Mouse (Mus musculus) midbrain, embryonic 14.5 days (tissue): ENCODE results near the gene Pcolce. TPM values are rescaled to one million over a fixed set of nuclear protein-coding genes. Genes with fewer than 3 reads are reported as not detected.
"Not testable (repeated sequence)": the region's sequence is repeated elsewhere in the genome, so short reads cannot be mapped to it uniquely, and the experiment has no call there.

ENCODE experiments used
- ATAC-seq: fragments of 200-750 bp; cut with Nextera tagmentation; 2 replicates; pipeline ENCODE4 v1.8.0; 2017; ENCODE audit warnings: moderate number of reproducible peaks, moderate library complexity; ENCODE audit not compliant: low FRiP score, low TSS enrichment
- DNase-seq: peaks from one replicate; pipeline ENCODE4 v3.0.0-alpha.2; 2015
- H3K27ac ChIP-seq: fragments of 300-500 bp; sonication (generic); replicated peaks from 2 replicates; pipeline ENCODE4 v1.5.1; 2014; ENCODE audit warnings: mild to moderate bottlenecking, low read depth, low read length, moderate library complexity
- H3K27me3 ChIP-seq: fragments of 300-500 bp; sonication (generic); 2 replicates; pipeline ENCODE4 v1.6.1; 2014; ENCODE audit warnings: low read length, control low read depth, mixed read lengths; ENCODE audit not compliant: control insufficient read depth, insufficient read depth
- H3K36me3 ChIP-seq: fragments of 300-500 bp; sonication (generic); 2 replicates; pipeline ENCODE4 v1.6.1; 2014; ENCODE audit warnings: low read length, control low read depth; ENCODE audit not compliant: control insufficient read depth, insufficient read depth
- H3K4me1 ChIP-seq: fragments of 300-500 bp; sonication (generic); 2 replicates; pipeline ENCODE4 v1.6.1; 2014; ENCODE audit warnings: mild to moderate bottlenecking, antibody characterized with exemption, low read length, control low read depth; ENCODE audit not compliant: control insufficient read depth, insufficient read depth
- H3K4me2 ChIP-seq: fragments of 300-500 bp; sonication (generic); 2 replicates; pipeline ENCODE4 v1.6.1; 2014; ENCODE audit warnings: mild to moderate bottlenecking, low read length, moderate library complexity
- H3K4me3 ChIP-seq: fragments of 300-500 bp; sonication (generic); replicated peaks from 2 replicates; pipeline ENCODE4 v1.5.1; 2014; ENCODE audit warnings: low read depth, low read length
- H3K9ac ChIP-seq: fragments of 300-500 bp; sonication (generic); replicated peaks from 2 replicates; pipeline ENCODE4 v1.6.1; 2014; ENCODE audit warnings: mild to moderate bottlenecking, low read length, moderate library complexity
- H3K9me3 ChIP-seq: fragments of 300-500 bp; sonication (generic); 2 replicates; pipeline ENCODE4 v1.6.1; 2016; ENCODE audit warnings: low read length, control low read depth, mixed read lengths; ENCODE audit not compliant: control insufficient read depth
- WGBS: fragments of 180-500 bp; shearing (Covaris S2); extraction: QIAGEN DNeasy Blood & Tissue Kit; methylation state at CpG from one replicate; pipeline ENCODE4 v1.1.7; 2014; 5-methylcytosine and 5-hydroxymethylcytosine counted together
- polyA plus RNA-seq: library from polyadenylated mRNA; unstranded; fragments of >200 nt; fragmentation: Nextera tagmentation; extraction: Ambion mirVana; gene quantifications from 2 replicates; pipeline ENCODE4 v1.2.1, GENCODE M21; 2014

Gene Pcolce
- polyA plus RNA-seq, 1 experiment from 2014 or later: 11.7 TPM

GRCm38 (mm10) chr5:137623937-137624530 is 10.4 kb upstream of the Pcolce start:
- no peak for DNase-seq
- Histone ChIP-seq H3K9ac (no peak overlapping the region), H3K4me2 (no peak overlapping the region), H3K27ac (no peak overlapping the region), H3K4me1 (0 out of 2 replicates have a peak, but pooled peaks cover 6% of the 10 kb centered on the region), H3K9me3 (no peaks in the 10 kb centered on the region), H3K27me3 (no peaks in the 10 kb centered on the region), H3K4me3 (no peak overlapping the region), H3K36me3 (no peaks in the 10 kb centered on the region)
- 85% methylated on average over 11 of the region's 11 CpGs for WGBS
- ATAC-seq: no peak

GRCm38 (mm10) chr5:137615347-137615746 is 1.8 kb upstream of the Pcolce start:
- DNase-seq: no peak
- Histone ChIP-seq H3K9ac (no peak overlapping the region), H3K4me1 (peaks cover 12% of the 10 kb centered on the region; the same call in 1 of the 2 replicates), H3K36me3 (no peaks in the 10 kb centered on the region), H3K4me3 (no peak overlapping the region), H3K27ac (no peak overlapping the region), H3K4me2 (no peak overlapping the region), H3K9me3 (no peaks in the 10 kb centered on the region), H3K27me3 (no peaks in the 10 kb centered on the region)
- no peak for ATAC-seq
- whole genome bisulfite sequencing: 89% methylated on average over 7 of the region's 7 CpGs

- DNase-seq, H3K4me3 ChIP-seq, H3K27me3 ChIP-seq, H3K9ac ChIP-seq, H3K4me2 ChIP-seq, ATAC-seq, H3K27ac ChIP-seq, H3K9me3 ChIP-seq, H3K36me3 ChIP-seq: not testable (repeated sequence)
- WGBS: 95% methylated on average over 2 of the region's 2 CpGs
- H3K4me1 ChIP-seq: peaks cover 12% of the 10 kb centered on the region; the same call in 1 of the 2 replicates
Observed at GRCm38 (mm10) chr5:137614921-137615320, 1.3 kb upstream of the Pcolce start.

- H3K4me1 ChIP-seq: peaks cover 16% of the 10 kb centered on the region; the same call in 1 of the 2 replicates
- no peak overlapping the region for H3K4me2 ChIP-seq
- H3K27me3 ChIP-seq: peaks cover 7% of the 10 kb centered on the region; the same call in 1 of the 2 replicates
- no peaks in the 10 kb centered on the region for H3K9me3 ChIP-seq
- ATAC-seq (no peak), DNase-seq (no peak)
- H3K9ac ChIP-seq: no peak overlapping the region
- 66% methylated on average over 5 of the region's 5 CpGs for WGBS
- H3K27ac ChIP-seq: no peak overlapping the region
- no peak overlapping the region for H3K4me3 ChIP-seq
- no peaks in the 10 kb centered on the region for H3K36me3 ChIP-seq
Observed at GRCm38 (mm10) chr5:137613076-137613475, 508 bp downstream of the Pcolce start.

GRCm38 (mm10) chr5:137611245-137611602 is 2.4 kb downstream of the Pcolce start:
- Histone ChIP-seq H3K4me1 (peaks cover 19% of the 10 kb centered on the region; the same call in 1 of the 2 replicates), H3K9me3 (no peaks in the 10 kb centered on the region), H3K4me2 (no peak overlapping the region), H3K4me3 (no peak overlapping the region), H3K9ac (no peak overlapping the region), H3K36me3 (no peaks in the 10 kb centered on the region), H3K27me3 (peaks cover 13% of the 10 kb centered on the region; the same call in 1 of the 2 replicates), H3K27ac (no peak overlapping the region; the same call in 1 of the 2 replicates)
- DNase-seq (no peak), ATAC-seq (no peak)
- WGBS: 23% methylated on average over 6 of the region's 6 CpGs

GRCm38 (mm10) chr5:137610548-137611244 is 2.9 kb downstream of the Pcolce start:
- Histone ChIP-seq H3K36me3 (no peaks in the 10 kb centered on the region), H3K27ac (no peak overlapping the region; the same call in 1 of the 2 replicates), H3K4me1 (peaks cover 19% of the 10 kb centered on the region; the same call in 1 of the 2 replicates), H3K4me2 (no peak overlapping the region), H3K27me3 (peaks cover 13% of the 10 kb centered on the region; the same call in 1 of the 2 replicates), H3K9ac (no peak overlapping the region), H3K4me3 (no peak overlapping the region), H3K9me3 (no peaks in the 10 kb centered on the region)
- DNase-seq: peak; percentile 12
- no peak for ATAC-seq
- WGBS: 19% methylated on average over 12 of the region's 12 CpGs

- Histone ChIP-seq H3K4me1 (peaks cover 19% of the 10 kb centered on the region; the same call in 1 of the 2 replicates), H3K4me3 (no peak overlapping the region), H3K36me3 (no peaks in the 10 kb centered on the region), H3K4me2 (no peak overlapping the region), H3K27ac (no peak overlapping the region), H3K9ac (no peak overlapping the region), H3K27me3 (peaks cover 13% of the 10 kb centered on the region; the same call in 1 of the 2 replicates), H3K9me3 (no peaks in the 10 kb centered on the region)
- DNase-seq (no peak), ATAC-seq (no peak)
- 76% methylated on average over 4 of the region's 4 CpGs for WGBS
Observed at GRCm38 (mm10) chr5:137610056-137610455, 3.5 kb downstream of the Pcolce start.

- no peak for ATAC-seq
- Histone ChIP-seq H3K27ac (no peak overlapping the region), H3K4me3 (no peak overlapping the region), H3K9me3 (no peaks in the 10 kb centered on the region), H3K9ac (no peak overlapping the region), H3K27me3 (peaks cover 13% of the 10 kb centered on the region; the same call in 1 of the 2 replicates), H3K4me1 (peaks cover 19% of the 10 kb centered on the region; the same call in 1 of the 2 replicates), H3K36me3 (no peaks in the 10 kb centered on the region), H3K4me2 (no peak overlapping the region)
- WGBS: 66% methylated on average over 3 of the region's 3 CpGs
- DNase-seq: no peak
Observed at GRCm38 (mm10) chr5:137609292-137609691, 4.3 kb downstream of the Pcolce start.
